Mouse (Mus musculus) hindbrain, embryonic 14.5 days (tissue): ENCODE measurements around the gene Aqp5. TPM values are rescaled to one million over a fixed set of nuclear protein-coding genes. Genes with fewer than 3 reads are reported as not detected.
A peak's percentile ranks its signal among the peaks of the same experiment; 100 is the strongest.

ENCODE experiments used
- ATAC-seq: fragments of 200-750 bp; cut with Nextera tagmentation; 2 replicates; pipeline ENCODE4 v1.8.0; 2017; ENCODE audit warnings: moderate number of reproducible peaks, mild to moderate bottlenecking, moderate TSS enrichment, moderate library complexity; ENCODE audit not compliant: low FRiP score
- DNase-seq: peaks from one replicate; pipeline ENCODE4 v3.0.0-alpha.2; 2015; ENCODE audit warnings: low spot score
- H3K27ac ChIP-seq: fragments of 300-500 bp; sonication (generic); 2 replicates; pipeline ENCODE4 v1.5.1; 2014; ENCODE audit warnings: mild to moderate bottlenecking, moderate library complexity
- H3K27me3 ChIP-seq: fragments of 300-500 bp; sonication (generic); 2 replicates; pipeline ENCODE4 v1.6.1; 2014; ENCODE audit warnings: mild to moderate bottlenecking, low read length, mixed read lengths; ENCODE audit not compliant: control insufficient read depth, insufficient read depth
- H3K36me3 ChIP-seq: fragments of 300-500 bp; sonication (generic); replicated peaks from 2 replicates; pipeline ENCODE4 v1.6.1; 2014; ENCODE audit not compliant: control insufficient read depth, insufficient read depth
- H3K4me1 ChIP-seq: fragments of 300-500 bp; sonication (generic); replicated peaks from 2 replicates; pipeline ENCODE4 v1.6.1; 2014; ENCODE audit warnings: antibody characterized with exemption, low read length, mixed read lengths; ENCODE audit not compliant: control insufficient read depth, insufficient read depth
- H3K4me2 ChIP-seq: fragments of 300-500 bp; sonication (generic); replicated peaks from 2 replicates; pipeline ENCODE4 v1.6.1; 2014; ENCODE audit warnings: mild to moderate bottlenecking, moderate library complexity
- H3K4me3 ChIP-seq: fragments of 300-500 bp; sonication (generic); replicated peaks from 2 replicates; pipeline ENCODE4 v1.5.1; 2014; ENCODE audit warnings: mild to moderate bottlenecking, low read length
- H3K9ac ChIP-seq: fragments of 300-500 bp; sonication (generic); 2 replicates; pipeline ENCODE4 v1.6.1; 2014
- H3K9me3 ChIP-seq: fragments of 300-500 bp; sonication (generic); 2 replicates; pipeline ENCODE4 v1.6.1; 2016; ENCODE audit warnings: low read length; ENCODE audit not compliant: control insufficient read depth
- WGBS: fragments of 180-500 bp; shearing (Covaris S2); extraction: QIAGEN DNeasy Blood & Tissue Kit; methylation state at CpG from one replicate; pipeline ENCODE4 v1.1.7; 2014; 5-methylcytosine and 5-hydroxymethylcytosine counted together
- polyA plus RNA-seq: library from polyadenylated mRNA; unstranded; fragments of >200 nt; fragmentation: Nextera tagmentation; extraction: Ambion mirVana; gene quantifications from 2 replicates; pipeline ENCODE4 v1.2.1, GENCODE M21; 2014

The Aqp5 gene
- polyA plus RNA-seq, 1 experiment from 2014 or later = 1.4 TPM

GRCm38 (mm10) chr15:99643832-99644231, 53.2 kb downstream of the Aqp5 start:
- Histone ChIP-seq H3K9ac (peak overlapping the region; percentile 1), H3K4me1 (peaks cover 44% of the 10 kb centered on the region), H3K27me3 (no peaks in the 10 kb centered on the region), H3K4me2 (no peak overlapping the region), H3K27ac (peak overlapping the region; percentile 34), H3K9me3 (no peaks in the 10 kb centered on the region), H3K36me3 (0 out of 2 replicates have a peak, but pooled peaks cover 7% of the 10 kb centered on the region), H3K4me3 (no peak overlapping the region)
- WGBS = 68% methylated on average over 10 of the region's 10 CpGs
- ATAC-seq (no peak), DNase-seq (no peak)

Other genes with a start within 250 kb of the Aqp5 start
- 9.0 and 9.2 TPM in 2 replicates for gene Fmnl3, start 220.3 kb upstream of the Aqp5 start, polyA plus RNA-seq
- gene Tmbim6, start 197.9 kb upstream of the Aqp5 start, polyA plus RNA-seq = 262 and 272 TPM in 2 replicates
- gene Nckap5l, start 133.0 kb upstream of the Aqp5 start, polyA plus RNA-seq = 16.2 and 19.3 TPM in 2 replicates
- 16.5 and 19.6 TPM in 2 replicates for gene Bcdin3d, start 116.1 kb upstream of the Aqp5 start, polyA plus RNA-seq
- gene Faim2, start 62.6 kb upstream of the Aqp5 start, polyA plus RNA-seq = 32.0 and 44.4 TPM in 2 replicates
- not detected in 2 replicates for gene Aqp2, start 11.7 kb upstream of the Aqp5 start, polyA plus RNA-seq
- gene Aqp6, start 10.6 kb downstream of the Aqp5 start, polyA plus RNA-seq = 0.77 and 1.2 TPM in 2 replicates
- gene Racgap1, start 60.9 kb downstream of the Aqp5 start, polyA plus RNA-seq = 44.9 and 51.3 TPM in 2 replicates
- 49.7 and 51.7 TPM in 2 replicates for gene Asic1, start 79.6 kb downstream of the Aqp5 start, polyA plus RNA-seq
- 93.2 and 107 TPM in 2 replicates for gene Smarcd1, start 111.3 kb downstream of the Aqp5 start, polyA plus RNA-seq
- gene Gm17349, start 114.7 kb downstream of the Aqp5 start, polyA plus RNA-seq = not detected in 2 replicates
- gene Gpd1, start 126.7 kb downstream of the Aqp5 start, polyA plus RNA-seq = 2.0 and 2.2 TPM in 2 replicates
- 182 and 202 TPM in 2 replicates for gene Cox14, start 134.8 kb downstream of the Aqp5 start, polyA plus RNA-seq
- gene Cers5, start 182.1 kb downstream of the Aqp5 start, polyA plus RNA-seq = 78.5 and 89.3 TPM in 2 replicates